Mouse (Mus musculus) bone marrow, adult 2 months (tissue): ENCODE data around the gene Olfr697.

Source experiments
- CTCF ChIP-seq: fragments of 200-500 bp; IDR thresholded peaks from 2 replicates; pipeline ENCODE4 v1.5.1; 2011; ENCODE audit warnings: low read length, control low read depth; ENCODE audit not compliant: control insufficient read depth, insufficient read depth
- POLR2A ChIP-seq: fragments of 200-500 bp; IDR thresholded peaks from 2 replicates; pipeline ENCODE4 v1.6.1; 2011; ENCODE audit warnings: low read depth, mild to moderate bottlenecking, control low read depth, low read length, borderline replicate concordance; ENCODE audit not compliant: control insufficient read depth

DNA sequence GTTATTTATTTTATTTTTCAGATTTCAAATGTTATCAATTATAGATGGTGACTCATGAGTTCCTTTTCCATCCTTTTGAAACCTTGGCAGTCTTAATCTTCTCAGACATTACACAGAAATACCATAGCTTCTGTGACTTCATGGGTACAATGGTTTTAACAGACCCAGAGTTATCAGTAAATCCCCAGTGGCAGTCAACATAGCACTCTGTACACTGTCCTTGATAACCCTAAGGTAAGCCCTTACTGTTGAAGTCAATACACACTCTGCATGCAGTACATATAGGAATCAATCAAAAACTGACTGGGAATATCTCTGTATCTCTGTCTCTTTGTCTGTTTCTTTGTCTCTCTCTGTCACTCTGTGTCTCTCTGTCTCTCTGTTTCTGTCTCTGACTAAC lies 5.2 kb downstream of the Olfr697 start:
- TF ChIP-seq CTCF (no peak), POLR2A (no peak)
